Mouse (Mus musculus): ENCODE measurements around the gene Notch3.

- TF ChIP-seq MAFK (IDR thresholded peaks at IDR 0.05; ENCODE audit: insufficient read depth, low read depth, low read length) (no peak), ZC3H11A (IDR thresholded peaks at IDR 0.05; ENCODE audit: borderline replicate concordance, low read depth, low read length) (peak; percentile 26; the same call in 1 of the 2 replicates), HCFC1 (IDR thresholded peaks at IDR 0.05; ENCODE audit: borderline replicate concordance, insufficient read depth, low read length) (no peak)
Observed at GRCm38 (mm10) chr17:32075164-32075563, 91.5 kb downstream of the Notch3 start.

Measured in ES-E14 (cell line).